Mouse (Mus musculus) CH12.LX (cell line): ENCODE data around the gene Ctdspl. TPM values are rescaled to one million over a fixed set of nuclear protein-coding genes. Genes with fewer than 3 reads are reported as not detected.

Experiments used
- DNase-seq: peaks from one replicate; pipeline ENCODE4 v3.0.0-alpha.2; 2013; ENCODE audit errors: extremely low read depth
- H3K27ac ChIP-seq: 2 replicates; pipeline ENCODE4 v1.5.1; 2012; ENCODE audit warnings: low read depth, mild to moderate bottlenecking, control low read depth, moderate library complexity; ENCODE audit not compliant: insufficient read depth
- H3K27me3 ChIP-seq: replicated peaks from 2 replicates; pipeline ENCODE3; 2012; ENCODE audit warnings: inconsistent platforms
- H3K36me3 ChIP-seq, 2 experiments: replicated peaks in 1 of 2; 2 replicates each; pipeline versions ENCODE3 to v1.6.1; 2012; ENCODE audit warnings: inconsistent platforms in 1 of 2, low read length in 1 of 2, mild to moderate bottlenecking in 1 of 2, mixed read lengths in 1 of 2, moderate library complexity in 1 of 2; ENCODE audit not compliant: control insufficient read depth in 1 of 2, insufficient read depth in 1 of 2
- H3K4me1 ChIP-seq, 2 experiments: 2 replicates each; pipeline ENCODE4 v1.6.1; 2012; ENCODE audit warnings: inconsistent platforms in 1 of 2, moderate library complexity in 1 of 2; ENCODE audit not compliant: insufficient read depth in 2 of 2, control insufficient read depth in 1 of 2
- H3K4me2 ChIP-seq: 2 replicates; pipeline ENCODE4 v1.6.1; 2012; ENCODE audit warnings: low read depth, mild to moderate bottlenecking, control low read depth; ENCODE audit not compliant: poor library complexity, insufficient read depth, severe bottlenecking
- H3K4me3 ChIP-seq, 3 experiments: fragments of 150-350 bp in 1 of 3; sonication (generic) in 1 of 3; replicated peaks in 1 of 3; 2 replicates each; pipeline versions ENCODE3 to v1.5.1; 2011 to 2012; ENCODE audit warnings: low read depth in 2 of 3, low read length in 2 of 3, mild to moderate bottlenecking in 2 of 3, moderate library complexity in 2 of 3, control low read depth in 1 of 3, improper control_type of control experiment in 1 of 3, inconsistent platforms in 1 of 3, mixed read lengths in 1 of 3; ENCODE audit not compliant: poor library complexity in 1 of 3
- H3K79me2 ChIP-seq: replicated peaks from 2 replicates; pipeline ENCODE4 v1.6.1; 2012; ENCODE audit warnings: mild to moderate bottlenecking, moderate library complexity; ENCODE audit not compliant: control insufficient read depth, poor library complexity, insufficient read depth, severe bottlenecking; ENCODE audit errors: extremely low read depth
- H3K9ac ChIP-seq: 2 replicates; pipeline ENCODE4 v1.6.1; 2012; ENCODE audit warnings: low read depth, mild to moderate bottlenecking, control low read depth, moderate library complexity; ENCODE audit not compliant: insufficient read depth
- H3K9me3 ChIP-seq: replicated peaks from 2 replicates; pipeline ENCODE3; 2012; ENCODE audit warnings: low read length, inconsistent platforms, mixed read lengths
- BHLHE40 ChIP-seq: IDR thresholded peaks from 2 replicates; pipeline ENCODE4 v1.6.1; 2011; ENCODE audit warnings: mild to moderate bottlenecking, low read depth, low read length, improper control_type of control experiment
- CHD2 ChIP-seq: IDR thresholded peaks from 2 replicates; pipeline ENCODE4 v1.6.1; 2011; ENCODE audit warnings: low read length, improper control_type of control experiment
- CTCF ChIP-seq, 2 experiments: IDR thresholded peaks in 1 of 2; conservative IDR thresholded peaks in 1 of 2; 2 replicates each; pipeline ENCODE4 v1.5.1; 2011 to 2012; ENCODE audit warnings: low read depth in 2 of 2, low read length in 2 of 2, improper control_type of control experiment in 1 of 2, inconsistent platforms in 1 of 2, mild to moderate bottlenecking in 1 of 2, moderate library complexity in 1 of 2
- HCFC1 ChIP-seq: IDR thresholded peaks from 2 replicates; pipeline ENCODE4 v1.6.1; 2012; ENCODE audit warnings: low read depth, mild to moderate bottlenecking, inconsistent platforms, low read length, improper control_type of control experiment
- IRF4 ChIP-seq: IDR thresholded peaks from 2 replicates; pipeline ENCODE4 v1.6.1; 2014; ENCODE audit warnings: low read depth, mild to moderate bottlenecking, inconsistent platforms, low read length, improper control_type of control experiment
- MAFK ChIP-seq: IDR thresholded peaks from 2 replicates; pipeline ENCODE4 v1.6.1; 2011; ENCODE audit warnings: low read length, improper control_type of control experiment; ENCODE audit not compliant: insufficient replicate concordance
- MAZ ChIP-seq: IDR thresholded peaks from 2 replicates; pipeline ENCODE4 v1.6.1; 2012; ENCODE audit warnings: low read depth, mild to moderate bottlenecking, inconsistent platforms, low read length, improper control_type of control experiment, moderate library complexity
- MEF2A ChIP-seq: IDR thresholded peaks from 2 replicates; pipeline ENCODE4 v1.6.1; 2014; ENCODE audit warnings: low read depth, mild to moderate bottlenecking, inconsistent platforms, low read length, improper control_type of control experiment, borderline replicate concordance
- MYC ChIP-seq: IDR thresholded peaks from 2 replicates; pipeline ENCODE4 v1.6.1; 2011; ENCODE audit warnings: low read depth, mild to moderate bottlenecking, improper control_type of control experiment, low read length
- NELFE ChIP-seq: IDR thresholded peaks from 2 replicates; pipeline ENCODE4 v1.6.1; 2011; ENCODE audit warnings: low read depth, low read length, improper control_type of control experiment
- POLR2AphosphoS2 ChIP-seq: IDR thresholded peaks from 2 replicates; pipeline ENCODE4 v1.6.1; 2011; ENCODE audit warnings: low read depth, low read length, improper control_type of control experiment
- RAD21 ChIP-seq: IDR thresholded peaks from 2 replicates; pipeline ENCODE4 v1.6.1; 2011; ENCODE audit warnings: low read depth, mild to moderate bottlenecking, low read length, improper control_type of control experiment, moderate library complexity
- SMC3 ChIP-seq: IDR thresholded peaks from 2 replicates; pipeline ENCODE4 v1.6.1; 2011; ENCODE audit warnings: low read depth, low read length, improper control_type of control experiment
- USF1 ChIP-seq: IDR thresholded peaks from 2 replicates; pipeline ENCODE4 v1.6.1; 2014; ENCODE audit warnings: low read depth, mild to moderate bottlenecking, inconsistent platforms, low read length, improper control_type of control experiment
- USF2 ChIP-seq: conservative IDR thresholded peaks from 2 replicates; pipeline ENCODE4 v1.6.1; 2011; ENCODE audit warnings: low read depth, low read length, improper control_type of control experiment
- ZC3H11A ChIP-seq: IDR thresholded peaks from 2 replicates; pipeline ENCODE4 v1.6.1; 2012; ENCODE audit warnings: low read depth, mild to moderate bottlenecking, inconsistent platforms, low read length, improper control_type of control experiment
- ZMIZ1 ChIP-seq: IDR thresholded peaks from 2 replicates; pipeline ENCODE4 v1.6.1; 2012; ENCODE audit warnings: low read depth, mild to moderate bottlenecking, inconsistent platforms, low read length, improper control_type of control experiment
- dilution Hi-C: fragments of 300-500 bp; cut with MboI; formaldehyde crosslinking; loops from 2 replicates; pipeline ENCODE4 v1.14.3; 2020; ENCODE audit warnings: low sequenced_read_pairs; ENCODE audit not compliant: extremely low pct_unique_long_range_greater_than_20kb, extremely low pct_ligation_motif_present
- in situ Hi-C: fragments of 300-500 bp; cut with MboI; formaldehyde crosslinking; loops from 3 replicates; pipeline ENCODE4 v1.14.3; 2019; ENCODE audit warnings: low sequenced_read_pairs, low pct_ligation_motif_present, low pct_unique_long_range_greater_than_20kb, mixed read lengths
- polyA plus RNA-seq: library from polyadenylated mRNA; unstranded; fragments of >175 nt; gene quantifications from 2 replicates; pipeline ENCODE4 v1.2.1, GENCODE M21; 2012; ENCODE audit warnings: low read depth; ENCODE audit not compliant: insufficient read length
- total RNA-seq, 2 experiments: library from RNA; depleted of rRNA; stranded (reverse); fragments of 300-350 nt in 1 of 2; fragments of >200 nt in 1 of 2; gene quantifications; 2 replicates each; pipeline ENCODE4 v1.2.3; 2012 to 2014

Ctdspl gene
- total and polyA plus RNA-seq, 3 experiments: not detected

GRCm38 (mm10) chr9:119029568-119029967, 103.3 kb downstream of the Ctdspl start:
- in situ Hi-C loops (no loop called here), dilution Hi-C loops (no loop called here)
- Histone ChIP-seq H3K4me1 (no peaks in the 10 kb centered on the region), H3K27me3 (peaks cover 80% of the 10 kb centered on the region), H3K4me2 (no peak overlapping the region), H3K79me2 (no peaks in the 10 kb centered on the region), H3K9me3 (no peaks in the 10 kb centered on the region), H3K36me3 (no peaks in the 10 kb centered on the region), H3K4me3 (no peak overlapping the region), H3K27ac (no peak overlapping the region), H3K9ac (no peak overlapping the region)
- peak; percentile 15 for DNase-seq
- TF ChIP-seq MYC: no peak
- TF ChIP-seq SMC3: peak; percentile 57
- peak in 1 of 2 experiments; percentile 62; a peak in 3 of 4 replicates for TF ChIP-seq CTCF (conservative IDR thresholded peaks at IDR 0.05 in 1 of 2, IDR thresholded peaks at IDR 0.05 in 1 of 2; ENCODE audit: low read depth in 2 of 2, low read length in 2 of 2)
- TF ChIP-seq RAD21: peak; percentile 26

- Histone ChIP-seq H3K4me3 (no peak overlapping the region), H3K79me2 (no peaks in the 10 kb centered on the region), H3K9me3 (no peaks in the 10 kb centered on the region), H3K4me1 (no peaks in the 10 kb centered on the region), H3K27ac (no peak overlapping the region), H3K27me3 (peaks cover 82% of the 10 kb centered on the region), H3K4me2 (no peak overlapping the region), H3K9ac (no peak overlapping the region), H3K36me3 (no peaks in the 10 kb centered on the region)
- no peak for TF ChIP-seq USF2
- no peak for TF ChIP-seq IRF4
- no peak for TF ChIP-seq NELFE
- no peak for TF ChIP-seq BHLHE40
- DNase-seq: no peak
- dilution Hi-C loops: no loop called here
- in situ Hi-C loops: no loop called here
Observed at GRCm38 (mm10) chr9:119031038-119031437, 104.8 kb downstream of the Ctdspl start.

- Histone ChIP-seq H3K4me3 (no peak overlapping the region), H3K9me3 (no peaks in the 10 kb centered on the region)
- dilution Hi-C loops: no loop called here
- TF ChIP-seq MAFK (no peak), IRF4 (no peak), MEF2A (no peak), HCFC1 (no peak), ZC3H11A (no peak), CHD2 (no peak), USF1 (no peak), MAZ (no peak), POLR2AphosphoS2 (no peak), ZMIZ1 (no peak)
- TF ChIP-seq, all 38 proteins: peak for 0
- no peaks in the 10 kb centered on the region for H3K36me3 ChIP-seq
- H3K79me2 ChIP-seq: no peaks in the 10 kb centered on the region
- H3K4me2 ChIP-seq: no peak overlapping the region
- no peak overlapping the region for H3K27ac ChIP-seq
- no peaks in the 10 kb centered on the region for H3K4me1 ChIP-seq
- in situ Hi-C loops: no loop called here
- peaks cover 86% of the 10 kb centered on the region for H3K27me3 ChIP-seq
- DNase-seq: no peak
- no peak overlapping the region for H3K9ac ChIP-seq
Observed at GRCm38 (mm10) chr9:119031772-119032171, 105.5 kb downstream of the Ctdspl start.
